Mouse (Mus musculus) CH12.LX (cell line): ENCODE measurements around the gene Sap25. TPM values are rescaled to one million over a fixed set of nuclear protein-coding genes. Genes with fewer than 3 reads are reported as not detected.

Experiments used
- DNase-seq: peaks from one replicate; pipeline ENCODE4 v3.0.0-alpha.2; 2013; ENCODE audit errors: extremely low read depth
- H3K27ac ChIP-seq: 2 replicates; pipeline ENCODE4 v1.5.1; 2012; ENCODE audit warnings: low read depth, mild to moderate bottlenecking, control low read depth, moderate library complexity; ENCODE audit not compliant: insufficient read depth
- H3K27me3 ChIP-seq: replicated peaks from 2 replicates; pipeline ENCODE3; 2012; ENCODE audit warnings: inconsistent platforms
- H3K36me3 ChIP-seq, 2 experiments: replicated peaks in 1 of 2; 2 replicates each; pipeline versions ENCODE3 to v1.6.1; 2012; ENCODE audit warnings: inconsistent platforms in 1 of 2, low read length in 1 of 2, mild to moderate bottlenecking in 1 of 2, mixed read lengths in 1 of 2, moderate library complexity in 1 of 2; ENCODE audit not compliant: control insufficient read depth in 1 of 2, insufficient read depth in 1 of 2
- H3K4me1 ChIP-seq, 2 experiments: 2 replicates each; pipeline ENCODE4 v1.6.1; 2012; ENCODE audit warnings: inconsistent platforms in 1 of 2, moderate library complexity in 1 of 2; ENCODE audit not compliant: insufficient read depth in 2 of 2, control insufficient read depth in 1 of 2
- H3K4me2 ChIP-seq: 2 replicates; pipeline ENCODE4 v1.6.1; 2012; ENCODE audit warnings: low read depth, mild to moderate bottlenecking, control low read depth; ENCODE audit not compliant: poor library complexity, insufficient read depth, severe bottlenecking
- H3K4me3 ChIP-seq, 3 experiments: fragments of 150-350 bp in 1 of 3; sonication (generic) in 1 of 3; replicated peaks in 1 of 3; 2 replicates each; pipeline versions ENCODE3 to v1.5.1; 2011 to 2012; ENCODE audit warnings: low read depth in 2 of 3, low read length in 2 of 3, mild to moderate bottlenecking in 2 of 3, moderate library complexity in 2 of 3, control low read depth in 1 of 3, improper control_type of control experiment in 1 of 3, inconsistent platforms in 1 of 3, mixed read lengths in 1 of 3; ENCODE audit not compliant: poor library complexity in 1 of 3
- H3K79me2 ChIP-seq: replicated peaks from 2 replicates; pipeline ENCODE4 v1.6.1; 2012; ENCODE audit warnings: mild to moderate bottlenecking, moderate library complexity; ENCODE audit not compliant: control insufficient read depth, poor library complexity, insufficient read depth, severe bottlenecking; ENCODE audit errors: extremely low read depth
- H3K9ac ChIP-seq: 2 replicates; pipeline ENCODE4 v1.6.1; 2012; ENCODE audit warnings: low read depth, mild to moderate bottlenecking, control low read depth, moderate library complexity; ENCODE audit not compliant: insufficient read depth
- H3K9me3 ChIP-seq: replicated peaks from 2 replicates; pipeline ENCODE3; 2012; ENCODE audit warnings: low read length, inconsistent platforms, mixed read lengths
- BHLHE40 ChIP-seq: IDR thresholded peaks from 2 replicates; pipeline ENCODE4 v1.6.1; 2011; ENCODE audit warnings: mild to moderate bottlenecking, low read depth, low read length, improper control_type of control experiment
- CTCF ChIP-seq, 2 experiments: IDR thresholded peaks in 1 of 2; conservative IDR thresholded peaks in 1 of 2; 2 replicates each; pipeline ENCODE4 v1.5.1; 2011 to 2012; ENCODE audit warnings: low read depth in 2 of 2, low read length in 2 of 2, improper control_type of control experiment in 1 of 2, inconsistent platforms in 1 of 2, mild to moderate bottlenecking in 1 of 2, moderate library complexity in 1 of 2
- E2F4 ChIP-seq: IDR thresholded peaks from 2 replicates; pipeline ENCODE4 v1.6.1; 2011; ENCODE audit warnings: low read depth, low read length, improper control_type of control experiment; ENCODE audit not compliant: insufficient replicate concordance
- ETS1 ChIP-seq: conservative IDR thresholded peaks from 2 replicates; pipeline ENCODE4 v1.6.1; 2012; ENCODE audit warnings: low read depth, mild to moderate bottlenecking, inconsistent platforms, low read length, improper control_type of control experiment, moderate library complexity
- IRF4 ChIP-seq: IDR thresholded peaks from 2 replicates; pipeline ENCODE4 v1.6.1; 2014; ENCODE audit warnings: low read depth, mild to moderate bottlenecking, inconsistent platforms, low read length, improper control_type of control experiment
- JUN ChIP-seq: IDR thresholded peaks from 2 replicates; pipeline ENCODE4 v1.6.1; 2011; ENCODE audit warnings: low read depth, mild to moderate bottlenecking, low read length, improper control_type of control experiment, moderate library complexity; ENCODE audit not compliant: insufficient read depth
- JUND ChIP-seq: conservative IDR thresholded peaks from 2 replicates; pipeline ENCODE4 v1.6.1; 2011; ENCODE audit warnings: low read depth, low read length, improper control_type of control experiment
- KAT2A ChIP-seq: IDR thresholded peaks from 2 replicates; pipeline ENCODE4 v1.6.1; 2012; ENCODE audit warnings: low read length, improper control_type of control experiment, inconsistent platforms; ENCODE audit not compliant: insufficient replicate concordance
- MAX ChIP-seq: IDR thresholded peaks from 2 replicates; pipeline ENCODE4 v1.6.1; 2011; ENCODE audit warnings: low read length, improper control_type of control experiment
- MAZ ChIP-seq: IDR thresholded peaks from 2 replicates; pipeline ENCODE4 v1.6.1; 2012; ENCODE audit warnings: low read depth, mild to moderate bottlenecking, inconsistent platforms, low read length, improper control_type of control experiment, moderate library complexity
- MEF2A ChIP-seq: IDR thresholded peaks from 2 replicates; pipeline ENCODE4 v1.6.1; 2014; ENCODE audit warnings: low read depth, mild to moderate bottlenecking, inconsistent platforms, low read length, improper control_type of control experiment, borderline replicate concordance
- MXI1 ChIP-seq: IDR thresholded peaks from 2 replicates; pipeline ENCODE4 v1.6.1; 2011; ENCODE audit warnings: mild to moderate bottlenecking, low read depth, low read length, improper control_type of control experiment
- NELFE ChIP-seq: IDR thresholded peaks from 2 replicates; pipeline ENCODE4 v1.6.1; 2011; ENCODE audit warnings: low read depth, low read length, improper control_type of control experiment
- RAD21 ChIP-seq: IDR thresholded peaks from 2 replicates; pipeline ENCODE4 v1.6.1; 2011; ENCODE audit warnings: low read depth, mild to moderate bottlenecking, low read length, improper control_type of control experiment, moderate library complexity
- RCOR1 ChIP-seq: conservative IDR thresholded peaks from 2 replicates; pipeline ENCODE4 v1.6.1; 2012; ENCODE audit warnings: low read depth, mild to moderate bottlenecking, inconsistent platforms, low read length, improper control_type of control experiment
- SMC3 ChIP-seq: IDR thresholded peaks from 2 replicates; pipeline ENCODE4 v1.6.1; 2011; ENCODE audit warnings: low read depth, low read length, improper control_type of control experiment
- TBP ChIP-seq: conservative IDR thresholded peaks from 2 replicates; pipeline ENCODE4 v1.6.1; 2011; ENCODE audit warnings: low read depth, low read length, improper control_type of control experiment
- TCF12 ChIP-seq: IDR thresholded peaks from 2 replicates; pipeline ENCODE4 v1.6.1; 2014; ENCODE audit warnings: low read depth, mild to moderate bottlenecking, inconsistent platforms, low read length, improper control_type of control experiment
- UBTF ChIP-seq: IDR thresholded peaks from 2 replicates; pipeline ENCODE4 v1.6.1; 2012; ENCODE audit warnings: low read depth, mild to moderate bottlenecking, inconsistent platforms, low read length, improper control_type of control experiment, moderate library complexity
- USF2 ChIP-seq: conservative IDR thresholded peaks from 2 replicates; pipeline ENCODE4 v1.6.1; 2011; ENCODE audit warnings: low read depth, low read length, improper control_type of control experiment
- ZC3H11A ChIP-seq: IDR thresholded peaks from 2 replicates; pipeline ENCODE4 v1.6.1; 2012; ENCODE audit warnings: low read depth, mild to moderate bottlenecking, inconsistent platforms, low read length, improper control_type of control experiment
- ZKSCAN1 ChIP-seq: IDR thresholded peaks from 2 replicates; pipeline ENCODE4 v1.6.1; 2012; ENCODE audit warnings: low read depth, inconsistent platforms, low read length, improper control_type of control experiment, borderline replicate concordance
- ZMIZ1 ChIP-seq: IDR thresholded peaks from 2 replicates; pipeline ENCODE4 v1.6.1; 2012; ENCODE audit warnings: low read depth, mild to moderate bottlenecking, inconsistent platforms, low read length, improper control_type of control experiment
- ZNF384 ChIP-seq: IDR thresholded peaks from 2 replicates; pipeline ENCODE4 v1.6.1; 2012; ENCODE audit warnings: low read depth, low read length, improper control_type of control experiment, inconsistent platforms
- dilution Hi-C: fragments of 300-500 bp; cut with MboI; formaldehyde crosslinking; loops from 2 replicates; pipeline ENCODE4 v1.14.3; 2020; ENCODE audit warnings: low sequenced_read_pairs; ENCODE audit not compliant: extremely low pct_unique_long_range_greater_than_20kb, extremely low pct_ligation_motif_present
- in situ Hi-C: fragments of 300-500 bp; cut with MboI; formaldehyde crosslinking; loops from 3 replicates; pipeline ENCODE4 v1.14.3; 2019; ENCODE audit warnings: low sequenced_read_pairs, low pct_ligation_motif_present, low pct_unique_long_range_greater_than_20kb, mixed read lengths
- polyA plus RNA-seq: library from polyadenylated mRNA; unstranded; fragments of >175 nt; gene quantifications from 2 replicates; pipeline ENCODE4 v1.2.1, GENCODE M21; 2012; ENCODE audit warnings: low read depth; ENCODE audit not compliant: insufficient read length
- total RNA-seq, 2 experiments: library from RNA; depleted of rRNA; stranded (reverse); fragments of 300-350 nt in 1 of 2; fragments of >200 nt in 1 of 2; gene quantifications; 2 replicates each; pipeline ENCODE4 v1.2.3; 2012 to 2014

Sap25 gene
- total and polyA plus RNA-seq, 3 experiments: 2.1 to 16.6 (median 2.4) TPM

DNA sequence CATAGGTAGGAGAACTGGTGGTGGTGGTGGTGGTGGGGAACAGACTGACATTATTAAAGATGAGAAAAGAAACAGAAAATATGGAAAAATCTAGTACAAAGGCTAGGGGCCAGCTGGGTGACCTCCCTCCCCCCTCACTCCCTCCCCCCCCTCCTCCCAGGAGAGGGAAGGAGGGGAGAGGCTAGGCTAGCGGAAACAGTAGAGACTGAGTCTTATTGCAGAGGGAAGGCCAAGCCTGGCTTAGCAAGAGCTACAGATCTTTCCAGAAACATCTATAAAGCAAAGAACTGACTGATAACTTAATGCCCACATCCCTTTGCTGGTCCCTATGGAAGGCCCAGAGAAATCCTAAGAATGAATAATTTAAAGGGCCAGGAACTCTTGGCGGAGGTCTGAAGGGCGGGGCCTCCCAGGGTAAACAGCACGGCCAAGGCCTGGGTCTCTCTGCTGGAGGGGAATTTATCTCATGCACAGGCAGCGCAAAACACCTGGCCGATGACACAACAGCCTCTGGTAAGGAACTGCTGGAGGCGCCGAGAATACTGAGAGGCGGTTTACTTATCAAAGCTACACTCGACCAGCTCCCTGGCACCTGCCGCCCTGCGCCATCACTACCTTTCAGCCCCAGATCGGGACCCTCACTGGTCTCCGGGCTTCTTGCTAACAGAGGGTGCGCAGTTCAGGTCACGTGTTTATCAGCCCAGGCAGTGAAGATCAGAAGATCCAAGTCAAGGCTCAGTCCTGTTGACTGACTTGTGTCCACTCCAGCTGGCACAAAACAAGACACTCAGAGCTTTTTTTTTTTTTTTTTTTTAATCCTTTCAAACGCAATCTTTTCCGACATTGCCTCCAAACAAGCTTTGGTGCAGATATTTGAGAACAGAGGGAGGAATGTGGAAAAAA lies 8.8 kb downstream of the Sap25 start (continued):
- TF ChIP-seq BHLHE40: peak; percentile 68; the same call in 1 of the 2 replicates

DNA sequence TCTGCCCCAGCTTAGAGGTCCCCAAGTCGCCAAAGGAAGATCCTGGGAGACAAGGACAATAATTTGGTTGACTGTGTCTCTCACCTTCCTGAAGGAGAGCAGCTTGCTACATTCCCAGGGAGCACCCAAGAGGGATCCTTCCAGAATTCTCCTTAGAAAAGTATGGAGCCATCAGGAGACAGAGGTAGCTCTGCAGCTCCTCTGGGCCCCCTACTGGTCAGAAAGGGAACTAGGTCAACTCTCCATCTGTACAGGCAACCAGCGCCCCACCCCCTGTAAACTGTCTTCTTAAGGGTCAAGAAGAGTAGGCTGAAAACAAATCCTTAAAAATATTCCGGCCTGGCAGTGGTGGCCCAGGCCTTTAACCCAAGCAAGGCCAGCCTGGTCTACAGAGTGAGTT lies 11.3 kb downstream of the Sap25 start:
- H3K4me2 ChIP-seq: no peak overlapping the region
- no peaks in the 10 kb centered on the region for H3K79me2 ChIP-seq
- peaks cover 9 to 55% of the 10 kb centered on the region in 2 experiments for H3K36me3 ChIP-seq
- peak; percentile 58 for DNase-seq
- H3K27me3 ChIP-seq: no peaks in the 10 kb centered on the region
- no peaks in the 10 kb centered on the region for H3K9me3 ChIP-seq
- no peak overlapping the region for H3K4me3 ChIP-seq
- H3K4me1 ChIP-seq: peaks cover 8 to 49% of the 10 kb centered on the region in 2 experiments
- H3K9ac ChIP-seq: no peak overlapping the region
- in situ Hi-C loops (loop anchor here (5.0 kb wide), 1 partner anchor 110 kb away; no protein-coding TSS in a partner anchor), dilution Hi-C loops (no loop called here)
- TF ChIP-seq RAD21 (peak; percentile 74), SMC3 (peak; percentile 77), KAT2A (no peak), BHLHE40 (no peak), ZC3H11A (0 out of 2 replicates have a peak, but pooled peaks have one; percentile 9), TCF12 (no peak), MAZ (0 out of 2 replicates have a peak, but pooled peaks have one; percentile 39), ZNF384 (no peak), CTCF (conservative IDR thresholded peaks at IDR 0.05 in 1 of 2, IDR thresholded peaks at IDR 0.05 in 1 of 2; ENCODE audit: low read depth in 2 of 2, low read length in 2 of 2) (peak; percentile 64 to 87), IRF4 (peak; percentile 21; the same call in 1 of the 2 replicates)
- no peak overlapping the region for H3K27ac ChIP-seq

DNA sequence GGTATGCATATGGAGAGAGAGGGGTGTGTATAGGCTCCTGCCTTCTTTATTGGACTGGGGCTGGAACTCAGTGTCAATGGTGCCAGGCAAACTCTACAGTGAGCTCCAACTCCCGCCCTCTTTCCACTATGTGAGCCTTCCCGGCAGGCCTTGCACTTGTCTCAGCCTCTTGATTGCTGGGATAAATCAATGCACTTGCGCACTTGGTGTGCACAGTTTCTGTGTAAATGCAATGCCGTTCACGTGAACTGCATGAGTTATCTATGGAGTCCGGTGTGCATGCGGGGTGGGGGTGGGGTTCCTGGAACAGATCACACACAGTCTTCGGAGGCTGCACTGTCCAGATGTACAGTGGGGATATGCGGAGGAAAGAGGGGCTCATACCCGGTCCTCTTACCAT lies 12.2 kb downstream of the Sap25 start:
- H3K27ac ChIP-seq: no peak overlapping the region

More for the DNA sequence above, 12.2 kb downstream of the Sap25 start:
- dilution Hi-C loops (no loop called here), in situ Hi-C loops (loop anchor here (5.0 kb wide), 1 partner anchor 109 kb away; no protein-coding TSS in a partner anchor)
- H3K4me1 ChIP-seq: peaks cover 8 to 40% of the 10 kb centered on the region in 2 experiments
- peaks cover 9 to 62% of the 10 kb centered on the region in 2 experiments for H3K36me3 ChIP-seq
- no peaks in the 10 kb centered on the region for H3K9me3 ChIP-seq
- no peaks in the 10 kb centered on the region for H3K79me2 ChIP-seq
- H3K9ac ChIP-seq: no peak overlapping the region
- DNase-seq: no peak
- no peaks in the 10 kb centered on the region for H3K27me3 ChIP-seq
- no peak for TF ChIP-seq ZNF384
- no peak for TF ChIP-seq TCF12
- no peak for TF ChIP-seq RCOR1
- TF ChIP-seq IRF4: no peak
- TF ChIP-seq KAT2A: no peak
- TF ChIP-seq CTCF (conservative IDR thresholded peaks at IDR 0.05 in 1 of 2, IDR thresholded peaks at IDR 0.05 in 1 of 2; ENCODE audit: low read depth in 2 of 2, low read length in 2 of 2): no peak
- TF ChIP-seq JUN: no peak
- no peak for TF ChIP-seq MAZ
- no peak for TF ChIP-seq UBTF
- TF ChIP-seq TBP: no peak
- no peak for TF ChIP-seq USF2
- no peak for TF ChIP-seq MAX
- no peak for TF ChIP-seq ZMIZ1
- TF ChIP-seq MXI1: no peak
- no peak for TF ChIP-seq ETS1
- TF ChIP-seq ZKSCAN1: no peak
- no peak for TF ChIP-seq MEF2A
- no peak for TF ChIP-seq NELFE
- no peak for TF ChIP-seq E2F4
- TF ChIP-seq JUND: no peak
- H3K4me2 ChIP-seq: no peak overlapping the region
- H3K4me3 ChIP-seq: no peak overlapping the region
